Mouse (Mus musculus) forelimb bud, embryonic 11.5 days (tissue): ENCODE measurements at regions not wholly inside any gene's neighbourhood (a gene's known extent, or its start where the extent isn't known, plus 50 kb on each side); places are given as distances from the start of the nearest gene placed in this dataset.
A peak's percentile ranks its signal among the peaks of the same experiment; 100 is the strongest.

ENCODE experiments used
- DNase-seq: peaks from one replicate; pipeline ENCODE4 v3.0.0-alpha.2; 2012; ENCODE audit warnings: low read depth, low spot score

- no peak for DNase-seq
Observed at GRCm38 (mm10) chrX:13224902-13225301, 55.9 kb upstream of the Ddx3x start.

GRCm38 (mm10) chrX:13226429-13226828 lies 54.3 kb upstream of the Ddx3x start:
- no peak for DNase-seq

GRCm38 (mm10) chrX:13229891-13230614 lies 50.7 kb upstream of the Ddx3x start:
- DNase-seq = peak; percentile 62

GRCm38 (mm10) chrX:13230615-13231179 lies 50.1 kb upstream of the Ddx3x start:
- DNase-seq = peak; percentile 93
